Mouse (Mus musculus): ENCODE data around the gene Kcnj12. TPM values are rescaled to one million over a fixed set of nuclear protein-coding genes. Genes with fewer than 3 reads are reported as not detected.

Kcnj12 gene
- polyA plus RNA-seq, 1 experiment: 12.8 TPM

DNA sequence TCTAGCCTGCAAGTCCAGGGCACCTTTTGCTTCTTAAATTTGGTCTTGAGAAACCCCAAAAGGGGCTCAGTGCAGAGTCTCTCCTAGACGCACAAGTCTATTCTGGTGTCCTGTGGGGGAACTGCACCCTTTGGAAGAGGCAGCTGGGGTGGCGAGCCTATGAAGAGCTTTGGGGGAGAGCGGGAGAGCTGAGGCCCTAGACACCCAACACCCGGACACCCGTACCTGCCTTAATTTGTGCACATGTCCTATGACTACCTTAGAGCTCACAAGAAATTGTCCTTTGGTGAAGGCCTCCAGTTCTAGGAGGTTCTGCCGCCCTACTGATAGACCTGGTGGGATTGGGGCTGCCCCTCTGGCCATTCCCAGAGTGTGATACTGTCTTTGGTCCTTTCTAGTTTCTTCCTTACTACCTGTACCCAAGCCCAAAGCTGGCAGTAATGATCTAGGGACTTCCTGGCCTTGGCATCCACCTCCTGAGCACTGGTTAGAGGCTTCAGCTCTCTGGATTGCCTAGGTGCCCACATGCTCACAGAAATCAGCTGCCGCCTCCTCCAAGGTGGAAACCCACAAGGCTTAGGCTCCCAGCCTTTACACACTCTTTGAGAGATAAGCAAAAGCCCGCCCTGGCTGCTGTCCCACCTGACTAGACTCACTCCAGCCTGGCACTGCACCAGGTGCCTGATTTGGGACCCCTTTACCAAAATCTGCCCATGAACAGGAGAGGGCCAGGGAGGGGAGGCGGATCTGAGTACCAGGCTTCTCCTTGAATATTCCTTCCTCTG, 1.2 kb downstream of the Kcnj12 start:
- Histone ChIP-seq H3K4me1 (ENCODE audit: control insufficient read depth, insufficient read depth, low read length) (no peaks in the 10 kb centered on the region), H3K4me3 (ENCODE audit: insufficient read depth, low read length) (peak overlapping the region; percentile 46), H3K27ac (ENCODE audit: insufficient read depth, low read length) (no peak overlapping the region)
- TF ChIP-seq POLR2A (IDR thresholded peaks at IDR 0.05; ENCODE audit: extremely low read depth, insufficient read depth, low read length) (no peak), CTCF (IDR thresholded peaks at IDR 0.05; ENCODE audit: extremely low read depth, insufficient read depth, low read length) (no peak)

DNA sequence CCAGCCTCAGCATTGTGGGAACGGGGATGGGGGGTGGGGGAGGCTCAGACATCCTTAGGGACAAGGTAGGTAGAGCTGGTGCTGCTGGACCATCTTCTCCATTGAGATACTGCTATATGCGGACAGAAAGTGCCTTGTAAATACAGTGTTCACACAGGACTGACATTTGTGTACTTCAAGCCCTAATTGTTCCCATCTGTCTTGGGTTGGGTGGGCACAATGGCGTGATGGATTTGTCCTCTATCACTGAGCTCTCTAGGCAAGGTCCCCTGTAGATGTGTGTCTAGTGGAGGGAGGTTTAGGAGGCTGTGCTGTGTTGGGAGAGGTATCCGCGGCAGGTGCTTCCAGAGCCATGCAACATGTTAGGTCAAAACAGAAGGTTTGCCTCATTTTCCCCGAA, 2.0 kb downstream of the Kcnj12 start:
- Histone ChIP-seq H3K4me3 (ENCODE audit: insufficient read depth, low read length) (no peak overlapping the region; the same call in 1 of the 2 replicates), H3K4me1 (ENCODE audit: control insufficient read depth, insufficient read depth, low read length) (no peaks in the 10 kb centered on the region), H3K27ac (ENCODE audit: insufficient read depth, low read length) (no peak overlapping the region)
- TF ChIP-seq CTCF (IDR thresholded peaks at IDR 0.05; ENCODE audit: extremely low read depth, insufficient read depth, low read length) (no peak), POLR2A (IDR thresholded peaks at IDR 0.05; ENCODE audit: extremely low read depth, insufficient read depth, low read length) (no peak)

DNA sequence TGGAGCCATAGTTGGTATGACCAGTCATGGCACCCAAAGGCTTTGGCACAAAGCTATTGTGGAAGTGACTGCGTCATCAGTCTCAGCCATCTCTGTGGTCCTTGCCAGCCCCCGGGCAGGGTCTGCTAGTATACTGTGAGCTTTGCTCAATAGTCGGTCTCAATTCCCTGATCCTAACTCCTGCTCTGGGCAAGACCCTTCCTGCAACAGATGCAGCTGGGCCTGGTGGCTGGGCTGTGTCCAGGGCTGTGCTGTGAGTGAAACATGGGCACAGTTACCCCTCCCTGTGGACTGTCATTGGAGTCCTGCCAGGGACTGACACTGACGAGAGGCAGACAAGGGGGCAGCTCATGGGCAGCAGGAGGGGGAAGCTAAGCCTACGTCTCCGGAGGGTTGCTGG, 2.6 kb downstream of the Kcnj12 start:
- no peaks in the 10 kb centered on the region for H3K4me1 ChIP-seq (ENCODE audit: control insufficient read depth, insufficient read depth, low read length)
- TF ChIP-seq CTCF (IDR thresholded peaks at IDR 0.05; ENCODE audit: extremely low read depth, insufficient read depth, low read length) (no peak), POLR2A (IDR thresholded peaks at IDR 0.05; ENCODE audit: extremely low read depth, insufficient read depth, low read length) (no peak)
- no peak overlapping the region for H3K4me3 ChIP-seq (ENCODE audit: insufficient read depth, low read length)
- H3K27ac ChIP-seq (ENCODE audit: insufficient read depth, low read length): no peak overlapping the region

DNA sequence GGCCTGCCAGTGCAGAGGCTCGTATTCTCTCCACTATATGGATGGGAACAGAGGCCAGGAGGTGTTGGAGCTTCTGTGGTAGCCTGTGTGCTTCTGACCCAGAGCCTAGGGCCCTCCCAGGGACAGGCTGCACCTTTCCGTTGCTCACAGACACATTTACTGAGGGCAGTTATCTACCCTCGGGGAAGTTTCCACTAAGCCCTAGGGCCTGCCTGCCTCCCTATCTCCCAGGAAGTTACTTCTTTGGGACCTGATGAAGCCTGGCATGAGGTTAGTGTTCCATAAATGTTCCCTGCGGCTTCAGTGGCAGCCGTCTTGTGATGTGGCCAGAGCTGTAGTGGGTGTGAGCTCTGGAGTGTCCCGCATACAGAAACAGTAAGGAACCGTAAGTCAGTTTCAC, 3.2 kb downstream of the Kcnj12 start:
- TF ChIP-seq CTCF (IDR thresholded peaks at IDR 0.05; ENCODE audit: extremely low read depth, insufficient read depth, low read length) (no peak), POLR2A (IDR thresholded peaks at IDR 0.05; ENCODE audit: extremely low read depth, insufficient read depth, low read length) (no peak)
- H3K27ac ChIP-seq (ENCODE audit: insufficient read depth, low read length): no peak overlapping the region
- no peak overlapping the region for H3K4me3 ChIP-seq (ENCODE audit: insufficient read depth, low read length)
- H3K4me1 ChIP-seq (ENCODE audit: control insufficient read depth, insufficient read depth, low read length): no peaks in the 10 kb centered on the region

DNA sequence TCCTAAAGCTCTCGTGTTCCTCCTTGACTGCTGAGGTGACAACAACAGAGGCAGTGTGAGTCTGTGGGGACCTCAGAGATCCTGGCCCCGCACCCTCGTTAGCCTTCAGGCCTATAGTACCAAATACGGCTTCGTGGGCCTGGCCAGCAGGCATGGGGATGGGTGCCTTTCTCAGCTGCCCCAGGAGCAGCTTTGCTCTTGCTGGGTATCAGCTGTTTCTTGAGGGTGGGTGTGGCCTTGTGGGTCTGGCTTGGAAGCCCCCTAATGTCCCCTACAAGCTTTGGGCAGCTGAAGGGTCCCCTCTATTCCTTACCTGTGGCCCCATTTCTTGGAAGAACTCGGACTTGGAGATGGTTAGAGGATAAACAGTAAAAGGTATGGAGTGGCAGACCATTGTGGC, 4.0 kb downstream of the Kcnj12 start:
- TF ChIP-seq CTCF (IDR thresholded peaks at IDR 0.05; ENCODE audit: extremely low read depth, insufficient read depth, low read length): no peak
- TF ChIP-seq POLR2A (IDR thresholded peaks at IDR 0.05; ENCODE audit: extremely low read depth, insufficient read depth, low read length): no peak
- Histone ChIP-seq H3K27ac (ENCODE audit: insufficient read depth, low read length) (no peak overlapping the region), H3K4me1 (ENCODE audit: control insufficient read depth, insufficient read depth, low read length) (no peaks in the 10 kb centered on the region), H3K4me3 (ENCODE audit: insufficient read depth, low read length) (no peak overlapping the region)

DNA sequence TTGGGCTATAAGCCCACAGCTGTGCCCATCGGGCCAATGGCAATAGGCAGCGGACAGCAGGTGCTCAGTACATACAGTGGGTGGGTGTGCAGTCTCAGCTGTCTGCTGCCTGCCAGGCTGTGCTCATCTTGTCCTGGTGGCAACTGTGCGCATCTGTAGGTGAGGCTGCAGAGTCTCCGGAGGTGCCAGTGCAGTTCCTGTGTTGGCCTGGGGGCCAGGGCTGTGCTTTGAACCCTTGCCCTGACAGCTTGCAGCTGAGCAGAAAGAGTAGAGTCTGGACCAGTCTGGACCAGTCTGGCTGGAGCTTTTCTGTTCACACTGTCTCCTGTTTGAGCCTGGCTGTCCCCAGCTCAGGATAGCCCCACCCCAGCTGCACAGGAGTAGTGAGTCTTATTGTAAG, 4.8 kb downstream of the Kcnj12 start:
- Histone ChIP-seq H3K4me3 (ENCODE audit: insufficient read depth, low read length) (no peak overlapping the region), H3K27ac (ENCODE audit: insufficient read depth, low read length) (no peak overlapping the region), H3K4me1 (ENCODE audit: control insufficient read depth, insufficient read depth, low read length) (no peaks in the 10 kb centered on the region)
- TF ChIP-seq CTCF (IDR thresholded peaks at IDR 0.05; ENCODE audit: extremely low read depth, insufficient read depth, low read length): no peak
- TF ChIP-seq POLR2A (IDR thresholded peaks at IDR 0.05; ENCODE audit: extremely low read depth, insufficient read depth, low read length): no peak

DNA sequence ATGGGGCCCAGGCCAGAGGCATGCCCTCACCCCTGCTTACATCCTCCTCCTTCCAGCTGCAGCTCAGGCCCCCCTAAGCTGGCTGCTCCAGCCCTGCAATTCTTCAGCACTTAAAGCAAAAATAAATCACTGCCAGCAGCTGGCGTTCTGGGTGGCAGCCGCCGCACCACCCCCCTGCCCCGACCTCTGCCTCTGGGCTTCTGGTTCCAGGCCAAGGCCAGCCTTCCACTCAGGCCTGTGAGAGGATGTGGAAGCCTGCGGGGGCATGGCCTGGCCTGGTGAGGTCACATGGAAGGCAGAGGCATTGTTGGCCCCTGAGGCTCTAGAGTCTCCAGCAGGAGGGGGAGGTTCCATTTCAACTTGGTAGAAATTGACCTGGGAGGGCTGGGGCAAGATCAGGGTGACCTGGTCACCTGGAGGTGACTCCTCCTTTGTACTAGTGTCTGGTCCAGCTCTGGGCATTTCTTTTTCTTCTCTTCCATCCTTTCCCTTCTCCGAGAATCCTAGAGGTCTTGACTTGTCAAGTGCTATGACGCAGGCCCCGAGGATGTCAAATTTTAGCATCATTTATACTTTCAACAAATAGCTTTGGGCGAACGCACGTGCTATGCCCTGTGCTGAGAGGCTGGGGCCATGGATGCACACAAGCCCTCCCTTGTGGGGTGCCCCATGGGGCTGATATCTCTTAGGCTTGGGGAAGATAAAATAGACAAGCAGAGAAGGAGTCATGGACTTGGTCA, 6.0 kb downstream of the Kcnj12 start:
- H3K4me3 ChIP-seq (ENCODE audit: insufficient read depth, low read length): no peak overlapping the region
- H3K27ac ChIP-seq (ENCODE audit: insufficient read depth, low read length): no peak overlapping the region
- TF ChIP-seq POLR2A (IDR thresholded peaks at IDR 0.05; ENCODE audit: extremely low read depth, insufficient read depth, low read length) (no peak), CTCF (IDR thresholded peaks at IDR 0.05; ENCODE audit: extremely low read depth, insufficient read depth, low read length) (no peak)
- no peaks in the 10 kb centered on the region for H3K4me1 ChIP-seq (ENCODE audit: control insufficient read depth, insufficient read depth, low read length)

DNA sequence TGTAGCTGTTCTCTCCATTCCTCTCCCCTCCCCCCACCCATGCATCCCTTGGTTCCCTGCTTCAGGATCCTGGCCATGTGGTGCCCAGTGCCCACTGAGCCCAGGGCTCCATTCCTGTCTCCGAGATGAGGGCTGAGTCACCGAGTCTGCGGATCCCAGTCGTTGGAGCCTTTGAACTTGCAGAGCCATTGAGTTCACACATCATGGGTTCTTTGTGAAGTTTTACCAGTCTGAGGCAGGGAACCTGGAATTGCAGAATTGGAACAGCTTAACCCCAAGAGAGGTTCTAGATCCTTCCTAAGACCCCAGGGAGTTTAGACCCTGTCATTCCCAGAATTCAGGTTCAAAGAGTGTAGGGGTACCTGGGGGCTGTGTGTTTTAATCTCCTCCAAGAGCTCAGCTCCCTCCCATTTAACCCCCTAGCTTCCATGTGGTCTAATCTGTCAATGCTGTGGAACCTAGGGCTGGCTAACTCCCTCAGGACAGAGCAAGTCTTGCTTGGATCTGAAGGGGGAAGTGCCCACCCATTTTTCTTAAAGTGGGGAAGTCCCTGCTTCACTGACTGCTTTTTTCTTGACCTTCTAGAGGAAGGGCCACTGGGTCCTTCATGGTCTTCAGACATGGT, 6.9 kb downstream of the Kcnj12 start:
- no peak overlapping the region for H3K4me3 ChIP-seq (ENCODE audit: insufficient read depth, low read length)

DNA sequence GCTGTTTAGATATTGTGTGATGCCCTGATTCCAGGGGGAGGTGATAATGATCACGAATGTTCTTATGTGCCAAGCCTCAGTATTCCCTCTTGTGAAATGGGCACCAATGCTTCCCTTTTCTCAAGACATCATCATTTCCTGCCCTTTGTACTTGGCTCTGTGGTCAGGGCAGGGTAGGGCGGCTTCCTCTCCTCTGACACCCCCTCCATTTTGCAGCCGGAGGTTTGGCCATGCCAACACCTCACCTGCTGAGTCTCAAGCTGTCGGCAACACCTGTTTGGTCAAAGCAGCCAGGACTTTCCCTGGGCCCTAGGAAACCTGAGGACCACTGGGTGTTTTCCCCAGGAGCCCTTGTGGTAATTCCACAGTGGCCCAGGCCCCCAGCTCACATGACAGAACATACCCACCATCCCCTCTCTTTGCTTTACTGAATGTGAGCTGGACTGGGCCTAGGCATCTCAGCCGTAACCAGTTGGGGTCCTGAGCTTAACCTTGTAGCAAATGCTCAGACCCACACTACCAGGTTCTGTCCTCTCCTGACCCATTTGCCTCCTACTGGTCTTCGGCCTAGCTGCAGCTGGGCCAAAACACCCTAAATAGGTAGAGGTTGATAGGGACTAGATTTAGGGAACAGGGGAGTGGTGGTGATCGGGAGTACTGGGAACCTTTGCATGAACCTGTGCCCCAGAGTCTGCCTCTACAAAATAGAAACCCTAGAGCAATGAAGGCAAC, 7.7 kb downstream of the Kcnj12 start:
- Histone ChIP-seq H3K4me1 (ENCODE audit: control insufficient read depth, insufficient read depth, low read length) (no peaks in the 10 kb centered on the region), H3K27ac (ENCODE audit: insufficient read depth, low read length) (no peak overlapping the region), H3K4me3 (ENCODE audit: insufficient read depth, low read length) (no peak overlapping the region)
- TF ChIP-seq CTCF (IDR thresholded peaks at IDR 0.05; ENCODE audit: extremely low read depth, insufficient read depth, low read length): no peak
- no peak for TF ChIP-seq POLR2A (IDR thresholded peaks at IDR 0.05; ENCODE audit: extremely low read depth, insufficient read depth, low read length)

More for the DNA sequence above, 6.9 kb downstream of the Kcnj12 start:
- TF ChIP-seq CTCF (IDR thresholded peaks at IDR 0.05; ENCODE audit: extremely low read depth, insufficient read depth, low read length) (no peak), POLR2A (IDR thresholded peaks at IDR 0.05; ENCODE audit: extremely low read depth, insufficient read depth, low read length) (no peak)
- no peaks in the 10 kb centered on the region for H3K4me1 ChIP-seq (ENCODE audit: control insufficient read depth, insufficient read depth, low read length)
- no peak overlapping the region for H3K27ac ChIP-seq (ENCODE audit: insufficient read depth, low read length)

All from cortical plate, adult 2 months (tissue).